ENCODE assay signal across 22 mouse cellular contexts in genomic region chr12:108629556-108629955, GRCm38 (mm10).
"Had no signal": no experiment of that assay in that cellular context is flagged by ENCODE, and none has a peak within 500 bp of the region (broad histone marks: within the 10 kb centered on the region; RNA-seq: fewer than 3 reads in every experiment).

No protein-coding gene starts in this region.

- ATAC-seq: intestine, embryonic 16.5 days; lung, postnatal 0 days; midbrain, embryonic 13.5 days had no signal

- DNase-seq: kidney, adult 2 months; kidney, postnatal 25 days; layer of hippocampus, adult 9-11 months; liver, embryonic 13.5 days; lung, embryonic 14.5 days; lung, postnatal 4 days; right cerebral cortex, adult 18-20 months; right cerebral cortex, postnatal 14 days; right cerebral cortex, postnatal 4 days; thymus, adult 18-20 months; thymus, postnatal 14 days had no signal

- H3K36me3 ChIP-seq: liver, embryonic 13.5 days; neural tube, embryonic 15.5 days had no signal

- H3K9me3 ChIP-seq: limb, embryonic 10.5 days; limb, embryonic 13.5 days; liver, embryonic 13.5 days; megakaryocyte, embryonic 14.5 days; midbrain, embryonic 10.5 days; midbrain, embryonic 13.5 days; neural tube, embryonic 12.5 days; neural tube, embryonic 15.5 days had no signal

- H3K9ac ChIP-seq: limb, embryonic 13.5 days; liver, embryonic 13.5 days; lung, embryonic 14.5 days; midbrain, embryonic 13.5 days; neural tube, embryonic 12.5 days; neural tube, embryonic 15.5 days had no signal

- H3K4me3 ChIP-seq: layer of hippocampus, adult 2 months; limb, embryonic 10.5 days; limb, embryonic 13.5 days; liver, embryonic 13.5 days; megakaryocyte, embryonic 14.5 days; midbrain, embryonic 10.5 days; midbrain, embryonic 13.5 days; neural tube, embryonic 12.5 days; neural tube, embryonic 15.5 days had no signal

- H3K27me3 ChIP-seq: limb, embryonic 13.5 days; liver, embryonic 13.5 days; megakaryocyte, embryonic 14.5 days; midbrain, embryonic 13.5 days; neural tube, embryonic 12.5 days; neural tube, embryonic 15.5 days had no signal

- H3K4me2 ChIP-seq: limb, embryonic 13.5 days; liver, embryonic 13.5 days; lung, embryonic 14.5 days; midbrain, embryonic 13.5 days; neural tube, embryonic 12.5 days; neural tube, embryonic 15.5 days had no signal

- H3K27ac ChIP-seq: kidney, postnatal 0 days; layer of hippocampus, adult 2 months; limb, embryonic 10.5 days; limb, embryonic 13.5 days; liver, embryonic 13.5 days; midbrain, embryonic 10.5 days; midbrain, embryonic 13.5 days; neural tube, embryonic 12.5 days; neural tube, embryonic 15.5 days had no signal
